Mouse (Mus musculus) heart, embryonic 15.5 days (tissue): ENCODE results near the gene D030056L22Rik. TPM values are rescaled to one million over a fixed set of nuclear protein-coding genes. Genes with fewer than 3 reads are reported as not detected.

ENCODE experiments used
- ATAC-seq: fragments of 200-750 bp; cut with Nextera tagmentation; replicated peaks from 2 replicates; pipeline ENCODE4 v1.8.0; 2017; ENCODE audit warnings: low read depth, moderate TSS enrichment; ENCODE audit not compliant: insufficient number of reproducible peaks, insufficient read depth, low FRiP score
- H3K27ac ChIP-seq: fragments of 300-500 bp; sonication (generic); 2 replicates; pipeline ENCODE4 v1.5.1; 2015; ENCODE audit warnings: mild to moderate bottlenecking, inconsistent platforms
- H3K27me3 ChIP-seq: fragments of 300-500 bp; sonication (generic); 2 replicates; pipeline ENCODE4 v1.6.1; 2015; ENCODE audit warnings: inconsistent platforms
- H3K36me3 ChIP-seq: fragments of 300-500 bp; sonication (generic); 2 replicates; pipeline ENCODE4 v1.6.1; 2015; ENCODE audit warnings: mild to moderate bottlenecking, inconsistent platforms
- H3K4me1 ChIP-seq: fragments of 300-500 bp; sonication (generic); replicated peaks from 2 replicates; pipeline ENCODE4 v1.6.1; 2015; ENCODE audit warnings: inconsistent platforms
- H3K4me2 ChIP-seq: fragments of 300-500 bp; sonication (generic); 2 replicates; pipeline ENCODE4 v1.6.1; 2015; ENCODE audit warnings: inconsistent platforms, mild to moderate bottlenecking, moderate library complexity
- H3K4me3 ChIP-seq: fragments of 300-500 bp; sonication (generic); 2 replicates; pipeline ENCODE4 v1.5.1; 2015; ENCODE audit warnings: mild to moderate bottlenecking, inconsistent platforms
- H3K9ac ChIP-seq: fragments of 300-500 bp; sonication (generic); 2 replicates; pipeline ENCODE4 v1.6.1; 2015; ENCODE audit warnings: mild to moderate bottlenecking, inconsistent platforms
- H3K9me3 ChIP-seq: fragments of 300-500 bp; sonication (generic); replicated peaks from 2 replicates; pipeline ENCODE4 v1.6.1; 2016; ENCODE audit warnings: inconsistent platforms
- WGBS: fragments of 180-500 bp; shearing (Covaris S2); methylation state at CpG from one replicate; pipeline ENCODE4 v1.1.7; 2015; ENCODE audit warnings: mixed read lengths; 5-methylcytosine and 5-hydroxymethylcytosine counted together
- polyA plus RNA-seq: library from polyadenylated mRNA; unstranded; fragments of >200 nt; fragmentation: Nextera tagmentation; extraction: Ambion mirVana; gene quantifications from 2 replicates; pipeline ENCODE4 v1.2.1, GENCODE M21; 2015

Gene D030056L22Rik
- polyA plus RNA-seq, 1 experiment from 2014 or later: 27.9 TPM

- no peak overlapping the region for H3K4me3 ChIP-seq
- no peaks in the 10 kb centered on the region for H3K36me3 ChIP-seq
- peaks cover 6% of the 10 kb centered on the region; the same call in 1 of the 2 replicates for H3K4me1 ChIP-seq
- WGBS: 88% methylated on average over 4 of the region's 4 CpGs
- H3K27ac ChIP-seq: no peak overlapping the region
- no peak overlapping the region for H3K4me2 ChIP-seq
- no peaks in the 10 kb centered on the region for H3K9me3 ChIP-seq
- H3K9ac ChIP-seq: no peak overlapping the region
- H3K27me3 ChIP-seq: peaks cover 3% of the 10 kb centered on the region; the same call in 1 of the 2 replicates
- ATAC-seq: no peak
Measured at GRCm38 (mm10) chr19:18735901-18736300, 22.9 kb downstream of the D030056L22Rik start.

GRCm38 (mm10) chr19:18739146-18739545, 26.2 kb downstream of the D030056L22Rik start:
- H3K4me2 ChIP-seq: no peak overlapping the region
- ATAC-seq: no peak
- no peaks in the 10 kb centered on the region for H3K4me1 ChIP-seq
- no peak overlapping the region for H3K27ac ChIP-seq
- H3K9ac ChIP-seq: no peak overlapping the region
- H3K9me3 ChIP-seq: no peaks in the 10 kb centered on the region
- 80% methylated on average over 7 of the region's 7 CpGs for WGBS
- no peak overlapping the region for H3K4me3 ChIP-seq
- H3K27me3 ChIP-seq: peaks cover 3% of the 10 kb centered on the region; the same call in 1 of the 2 replicates
- H3K36me3 ChIP-seq: no peaks in the 10 kb centered on the region

GRCm38 (mm10) chr19:18743946-18744345, 31.0 kb downstream of the D030056L22Rik start:
- Histone ChIP-seq H3K36me3 (no peaks in the 10 kb centered on the region), H3K9ac (no peak overlapping the region), H3K27me3 (no peaks in the 10 kb centered on the region), H3K9me3 (no peaks in the 10 kb centered on the region), H3K27ac (no peak overlapping the region), H3K4me3 (no peak overlapping the region), H3K4me2 (no peak overlapping the region), H3K4me1 (no peaks in the 10 kb centered on the region)
- ATAC-seq: no peak
- WGBS: 77% methylated on average over 5 of the region's 5 CpGs

- H3K36me3 ChIP-seq: no peaks in the 10 kb centered on the region
- 84% methylated on average over 5 of the region's 5 CpGs for WGBS
- no peak overlapping the region for H3K9ac ChIP-seq
- no peak overlapping the region for H3K27ac ChIP-seq
- H3K4me1 ChIP-seq: peaks cover 11% of the 10 kb centered on the region
- no peak overlapping the region for H3K4me3 ChIP-seq
- no peak overlapping the region for H3K4me2 ChIP-seq
- no peaks in the 10 kb centered on the region for H3K9me3 ChIP-seq
- ATAC-seq: no peak
- no peaks in the 10 kb centered on the region; the same call in none of the 2 replicates for H3K27me3 ChIP-seq
Measured at GRCm38 (mm10) chr19:18746576-18747340, 33.8 kb downstream of the D030056L22Rik start.

GRCm38 (mm10) chr19:18747379-18747778, 34.4 kb downstream of the D030056L22Rik start:
- Histone ChIP-seq H3K4me2 (no peak overlapping the region), H3K9me3 (no peaks in the 10 kb centered on the region), H3K9ac (no peak overlapping the region), H3K36me3 (no peaks in the 10 kb centered on the region), H3K4me3 (no peak overlapping the region), H3K4me1 (peaks cover 11% of the 10 kb centered on the region), H3K27ac (no peak overlapping the region), H3K27me3 (no peaks in the 10 kb centered on the region; the same call in none of the 2 replicates)
- ATAC-seq: no peak
- 87% methylated on average over 4 of the region's 4 CpGs for WGBS

GRCm38 (mm10) chr19:18749598-18750339, 36.8 kb downstream of the D030056L22Rik start, which contains the start of gene Trpm6:
Gene Trpm6, plus strand, starts transcription at chr19:18749983.
- WGBS: 6% methylated on average over 41 of the region's 41 CpGs
- Histone ChIP-seq H3K27ac (no peak within 1 kb of the TSS), H3K27me3 (no peaks in the 10 kb centered on the region; the same call in none of the 2 replicates), H3K4me3 (peak within 1 kb of the TSS; percentile 48), H3K4me2 (peak within 1 kb of the TSS; percentile 83), H3K9ac (peak within 1 kb of the TSS; percentile 16), H3K9me3 (no peaks in the 10 kb centered on the region), H3K4me1 (peaks cover 11% of the 10 kb centered on the region), H3K36me3 (no peaks in the 10 kb centered on the region)
- 0 out of 2 replicates have a peak, but pooled peaks have one; percentile 27 for ATAC-seq

GRCm38 (mm10) chr19:18757191-18757590, 44.2 kb downstream of the D030056L22Rik start:
- no peaks in the 10 kb centered on the region for H3K9me3 ChIP-seq
- H3K36me3 ChIP-seq: no peaks in the 10 kb centered on the region
- H3K9ac ChIP-seq: no peak overlapping the region
- H3K27ac ChIP-seq: no peak overlapping the region
- peaks cover 8% of the 10 kb centered on the region; the same call in 1 of the 2 replicates for H3K4me1 ChIP-seq
- H3K4me3 ChIP-seq: no peak overlapping the region
- no peak overlapping the region for H3K4me2 ChIP-seq
- H3K27me3 ChIP-seq: no peaks in the 10 kb centered on the region
- ATAC-seq: no peak

GRCm38 (mm10) chr19:18757706-18758105, 44.7 kb downstream of the D030056L22Rik start:
- Histone ChIP-seq H3K4me1 (peaks cover 8% of the 10 kb centered on the region; the same call in 1 of the 2 replicates), H3K4me3 (no peak overlapping the region), H3K27me3 (no peaks in the 10 kb centered on the region), H3K36me3 (no peaks in the 10 kb centered on the region), H3K4me2 (no peak overlapping the region), H3K27ac (no peak overlapping the region), H3K9me3 (no peaks in the 10 kb centered on the region), H3K9ac (no peak overlapping the region)
- WGBS: 46% methylated on average over 4 of the region's 4 CpGs
- ATAC-seq: no peak

- H3K36me3 ChIP-seq: no peaks in the 10 kb centered on the region
- ATAC-seq: peak; percentile 47; the same call in 1 of the 2 replicates
- no peak overlapping the region for H3K4me3 ChIP-seq
- H3K4me1 ChIP-seq: peaks cover 8% of the 10 kb centered on the region; the same call in 1 of the 2 replicates
- H3K27ac ChIP-seq: no peak overlapping the region
- H3K9ac ChIP-seq: no peak overlapping the region
- WGBS: 19% methylated on average over 6 of the region's 6 CpGs
- H3K4me2 ChIP-seq: no peak overlapping the region
- no peaks in the 10 kb centered on the region for H3K9me3 ChIP-seq
- H3K27me3 ChIP-seq: no peaks in the 10 kb centered on the region
Measured at GRCm38 (mm10) chr19:18758269-18758668, 45.3 kb downstream of the D030056L22Rik start.

GRCm38 (mm10) chr19:18758916-18759315, 45.9 kb downstream of the D030056L22Rik start:
- H3K4me2 ChIP-seq: no peak overlapping the region
- peaks cover 8% of the 10 kb centered on the region; the same call in 1 of the 2 replicates for H3K4me1 ChIP-seq
- no peaks in the 10 kb centered on the region for H3K36me3 ChIP-seq
- no peaks in the 10 kb centered on the region for H3K9me3 ChIP-seq
- no peaks in the 10 kb centered on the region for H3K27me3 ChIP-seq
- H3K27ac ChIP-seq: no peak overlapping the region
- H3K9ac ChIP-seq: no peak overlapping the region
- 38% methylated on average over 9 of the region's 9 CpGs for WGBS
- no peak overlapping the region for H3K4me3 ChIP-seq
- no peak for ATAC-seq

- no peaks in the 10 kb centered on the region for H3K36me3 ChIP-seq
- H3K27me3 ChIP-seq: no peaks in the 10 kb centered on the region
- H3K9ac ChIP-seq: no peak overlapping the region
- no peak overlapping the region for H3K27ac ChIP-seq
- no peaks in the 10 kb centered on the region for H3K9me3 ChIP-seq
- ATAC-seq: no peak
- 68% methylated on average over 5 of the region's 5 CpGs for WGBS
- H3K4me2 ChIP-seq: no peak overlapping the region
- no peak overlapping the region for H3K4me3 ChIP-seq
- H3K4me1 ChIP-seq: no peaks in the 10 kb centered on the region
Measured at GRCm38 (mm10) chr19:18766399-18766798, 53.4 kb downstream of the D030056L22Rik start.
